Mouse (Mus musculus) frontal cortex, adult 2 months (tissue): Measurements from ENCODE around the gene Acsl5. TPM values are rescaled to one million over a fixed set of nuclear protein-coding genes. Genes with fewer than 3 reads are reported as not detected.

Experiments used
- DNase-seq, 2 experiments: peaks; one replicate each; pipeline ENCODE4 v3.0.0; 2022; ENCODE audit warnings: low spot score in 1 of 2; ENCODE audit errors: extremely low spot score in 1 of 2
- polyA plus RNA-seq: library from polyadenylated mRNA; depleted of rRNA; stranded (reverse); fragments of >200 nt; gene quantifications from 2 replicates; pipeline ENCODE4 v1.2.3, GENCODE M21; 2012; rRNA removed

The Acsl5 gene
- 24.2 and 25.8 TPM in 2 replicates for polyA plus RNA-seq

- no peak for DNase-seq
Measured at GRCm38 (mm10) chr19:55251383-55252124, at the start of gene Acsl5. TSS of gene Acsl5 (plus strand) at chr19:55251938.

GRCm38 (mm10) chr19:55206482-55207138, 45.1 kb upstream of the Acsl5 start:
- DNase-seq, result peak; percentile 55 to 82

- no peak for DNase-seq
Measured at GRCm38 (mm10) chr19:55207205-55207604, 44.5 kb upstream of the Acsl5 start.

GRCm38 (mm10) chr19:55207746-55208538, 43.8 kb upstream of the Acsl5 start:
- DNase-seq, result no peak

DNA sequence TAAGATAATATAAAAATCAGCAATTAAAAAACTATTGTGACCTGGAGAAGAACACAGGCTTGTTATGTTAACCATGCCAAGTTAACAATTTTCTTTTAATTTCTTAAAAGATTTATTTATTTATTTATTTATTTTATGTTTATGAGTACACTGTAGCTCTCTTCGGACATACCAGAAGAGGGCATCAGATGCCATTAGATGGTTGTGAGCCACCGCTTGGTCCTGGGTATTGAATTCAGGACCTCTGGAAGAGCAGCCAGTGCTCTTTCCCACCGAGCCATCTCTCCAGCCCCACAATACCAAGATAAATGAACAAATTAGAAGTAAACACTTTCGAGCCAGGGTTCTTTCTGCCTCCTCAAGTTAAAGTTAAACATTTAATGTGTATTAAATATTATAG, 43.1 kb upstream of the Acsl5 start:
- DNase-seq, result no peak

DNA sequence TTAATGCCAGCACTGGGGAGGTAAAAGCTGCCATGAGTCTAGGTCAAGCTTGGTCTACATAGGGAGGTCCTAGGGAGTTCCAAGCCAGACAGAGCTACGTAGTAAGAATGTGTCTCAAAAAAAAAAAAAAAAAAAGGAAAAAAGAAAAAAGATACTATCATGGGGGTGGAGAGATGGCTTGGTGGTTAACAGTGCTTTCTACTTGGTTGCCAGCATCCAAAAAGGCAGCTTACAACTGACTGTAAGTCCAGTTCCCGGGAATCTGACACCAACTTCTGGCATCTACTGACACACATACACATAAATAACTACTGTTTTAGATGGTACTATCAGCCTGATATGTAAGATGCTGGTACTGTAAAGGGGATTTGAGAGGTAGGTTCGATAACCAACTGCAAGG, 42.7 kb upstream of the Acsl5 start:
- no peak for DNase-seq

DNA sequence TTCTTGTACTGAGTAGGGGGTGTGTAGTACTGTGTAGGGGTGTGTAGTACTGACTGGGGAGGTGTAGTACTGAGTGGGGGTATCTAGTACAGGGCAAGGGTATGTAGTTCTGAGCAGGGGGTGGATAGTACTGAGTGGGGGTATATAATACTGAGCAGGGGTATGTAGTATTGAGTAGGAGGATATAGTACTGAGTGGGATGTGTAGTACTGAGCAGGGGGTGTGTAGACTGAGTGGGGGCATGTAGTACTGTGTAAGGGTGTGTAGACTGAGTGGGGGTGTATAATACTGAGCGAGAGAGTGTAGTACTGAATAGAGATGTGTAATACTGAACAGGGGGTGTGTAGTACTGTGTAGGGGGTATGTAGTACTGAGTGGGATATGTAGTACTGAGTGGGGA, 40.0 kb upstream of the Acsl5 start:
- no peak for DNase-seq

DNA sequence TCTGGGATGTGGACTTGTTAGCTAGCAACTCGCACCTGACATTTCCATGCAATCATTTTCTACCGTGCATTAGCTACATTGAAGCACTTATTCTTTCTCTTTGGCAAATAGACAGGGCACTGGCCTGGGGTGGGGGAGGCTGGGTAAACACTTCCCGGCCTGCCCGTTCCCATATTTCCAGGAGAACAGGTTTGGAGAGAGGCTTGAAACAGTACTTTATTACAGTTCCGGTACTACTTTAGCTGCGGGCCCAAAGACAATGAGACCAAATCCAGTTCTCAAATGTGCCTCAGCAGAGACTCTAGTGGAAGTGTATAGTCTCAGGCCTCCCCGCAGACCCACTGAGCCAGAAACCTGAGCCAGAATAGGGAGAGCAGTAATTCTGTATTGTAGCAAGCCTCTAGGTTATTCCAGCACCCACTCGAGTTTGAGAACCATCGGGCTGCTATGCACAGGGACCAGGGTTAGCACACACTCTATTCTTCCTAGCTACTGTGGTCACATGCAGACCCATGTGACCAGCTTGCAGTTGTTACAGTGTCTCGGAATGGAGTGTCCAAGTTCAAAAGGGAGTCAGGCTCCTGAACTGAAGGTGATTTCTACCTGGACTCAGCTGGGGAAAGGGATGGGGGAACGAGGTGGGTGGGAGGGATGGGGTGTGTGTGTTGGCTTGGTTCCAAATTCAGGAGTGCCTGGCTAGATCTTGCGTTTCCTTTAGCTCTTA, 38.0 kb upstream of the Acsl5 start:
- no peak for DNase-seq

DNA sequence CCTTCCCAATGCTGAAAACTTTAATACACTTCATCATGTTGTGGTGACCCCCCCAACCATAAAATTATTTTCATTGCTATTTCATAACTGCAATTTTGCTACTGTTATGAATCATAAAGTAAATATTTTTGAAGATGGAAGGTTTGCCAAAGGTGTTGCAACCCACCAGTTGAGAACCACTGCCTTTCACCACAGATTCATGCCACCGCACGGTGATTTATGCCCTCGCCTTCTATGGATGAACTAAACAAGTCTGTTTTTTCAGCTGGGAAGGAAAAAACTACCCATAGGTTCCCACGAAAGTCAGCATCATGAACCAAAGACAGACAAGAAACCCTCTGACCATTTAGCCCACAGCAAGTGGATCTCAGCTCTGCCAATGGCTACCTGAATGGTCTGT, 34.9 kb upstream of the Acsl5 start:
- no peak for DNase-seq

- DNase-seq, result peak; percentile 83 to 85
Measured at GRCm38 (mm10) chr19:55217365-55217764, 34.4 kb upstream of the Acsl5 start.

- peak; percentile 77 to 95 for DNase-seq
Measured at GRCm38 (mm10) chr19:55218192-55218739, 33.5 kb upstream of the Acsl5 start.

DNA sequence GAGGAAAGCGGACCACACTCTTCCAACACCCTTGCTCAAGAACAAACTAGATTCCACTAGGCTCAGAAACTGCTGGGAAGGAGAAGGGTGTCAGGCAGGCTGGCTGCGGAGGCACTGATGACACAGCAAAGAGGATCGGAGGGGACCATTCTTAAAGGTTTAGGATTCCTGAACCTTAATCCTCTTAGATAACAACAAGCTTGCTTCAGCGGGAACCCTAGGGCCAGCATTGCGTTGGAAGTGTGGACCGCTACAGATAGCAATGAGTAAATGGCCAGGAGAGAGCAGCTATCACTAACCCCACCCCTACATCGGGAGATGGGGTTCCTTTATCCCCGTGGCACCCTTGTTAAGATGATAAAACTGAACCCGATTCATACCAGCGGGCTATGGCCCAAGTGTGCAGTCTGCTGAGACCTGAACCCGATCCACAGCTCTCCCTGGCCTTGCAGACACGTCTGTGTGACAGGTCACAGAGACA, 33.0 kb upstream of the Acsl5 start:
- no peak for DNase-seq

DNA sequence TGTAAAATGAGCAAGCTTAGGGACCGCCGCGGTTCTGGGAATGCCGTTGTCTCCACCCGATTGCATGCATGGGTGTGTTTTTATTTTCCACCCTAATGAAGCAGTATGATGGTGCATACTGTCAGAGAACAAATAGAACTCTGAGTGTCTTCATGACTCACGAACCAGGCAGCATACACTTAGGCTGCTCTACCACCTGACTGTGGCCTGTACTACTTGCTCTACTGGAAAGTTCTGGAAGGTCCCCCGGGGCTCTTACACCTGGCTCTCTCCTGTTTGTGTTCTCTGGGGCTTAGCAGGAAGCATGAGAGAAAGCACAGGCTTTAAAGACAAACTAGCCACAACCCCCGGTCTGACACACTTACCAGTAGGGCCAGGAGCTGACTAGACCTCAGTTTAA, 32.4 kb upstream of the Acsl5 start:
- no peak for DNase-seq

GRCm38 (mm10) chr19:55221208-55221607, 30.5 kb upstream of the Acsl5 start:
- peak in 1 of 2 experiments; percentile 65 for DNase-seq

- DNase-seq, result no peak
Measured at GRCm38 (mm10) chr19:55222268-55222667, 29.5 kb upstream of the Acsl5 start.

- no peak for DNase-seq
Measured at GRCm38 (mm10) chr19:55226621-55227020, 25.1 kb upstream of the Acsl5 start.

GRCm38 (mm10) chr19:55227135-55227534, 24.6 kb upstream of the Acsl5 start:
- no peak for DNase-seq

DNA sequence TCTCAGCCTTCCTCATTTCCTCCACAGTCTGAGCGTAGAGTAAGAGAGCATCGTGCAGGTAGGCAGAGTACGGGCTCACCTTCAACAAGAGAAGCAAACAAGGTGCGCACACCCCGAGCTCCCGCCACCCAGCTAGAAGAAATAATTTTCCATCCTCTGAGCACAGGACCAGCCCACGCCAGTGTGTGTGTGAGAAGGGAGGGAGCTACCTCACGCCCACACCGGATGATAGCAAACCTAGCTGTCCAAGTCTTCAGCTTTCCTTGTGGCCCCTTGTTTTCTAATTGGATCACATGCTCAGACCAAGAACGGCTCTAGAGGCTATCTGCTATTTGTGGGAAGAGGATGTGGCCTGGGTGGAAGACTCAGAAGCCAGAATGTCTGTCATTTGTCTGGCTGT, 20.7 kb upstream of the Acsl5 start:
- DNase-seq, result no peak

DNA sequence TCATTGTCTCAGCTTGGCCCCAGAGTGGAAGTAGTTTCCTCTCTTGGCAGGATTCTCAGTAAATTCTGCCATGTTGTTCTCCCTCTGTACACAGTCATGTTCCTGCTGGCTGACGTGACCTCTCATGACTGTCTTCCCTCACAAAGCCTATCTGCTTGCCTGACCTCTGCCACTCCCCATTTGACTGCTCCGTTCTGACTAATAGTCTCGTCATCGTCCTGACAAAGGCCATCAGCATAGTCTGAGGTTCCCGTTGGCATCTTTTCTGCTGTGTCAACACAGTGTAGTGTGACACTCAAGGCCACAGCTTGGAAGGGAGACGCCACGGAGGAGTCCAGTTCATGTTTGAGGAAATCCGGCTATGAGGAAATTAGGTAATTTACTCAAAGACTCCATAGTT, 19.6 kb upstream of the Acsl5 start:
- DNase-seq, result no peak

DNA sequence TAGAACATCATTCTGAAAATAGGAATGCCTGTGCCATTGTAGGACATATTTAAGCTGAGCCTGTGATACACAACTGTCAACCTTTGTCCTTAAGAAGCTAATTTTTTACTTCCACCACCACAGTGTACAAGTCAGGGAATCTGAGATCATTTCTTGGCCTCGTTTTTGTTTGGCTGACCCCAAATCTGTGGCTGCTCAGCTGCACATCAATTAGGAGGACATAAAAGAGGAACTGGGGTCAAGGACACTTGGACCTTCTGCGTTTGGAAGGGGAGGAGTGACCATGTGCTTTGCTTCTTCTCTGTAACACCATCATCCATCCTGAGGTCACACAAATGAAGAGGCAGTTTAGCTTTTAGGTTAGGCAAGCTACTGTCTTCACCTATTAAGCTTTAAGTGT, 15.7 kb upstream of the Acsl5 start:
- no peak for DNase-seq
